ENCODE assay signal across 26 mouse cellular contexts in genomic region chr7:89681666-89682470, GRCm38 (mm10). TPM values are rescaled to one million over a fixed set of nuclear protein-coding genes. Genes with fewer than 3 reads are reported as not detected.
DNase-seq lines count a peak whose midpoint lies in the region; ATAC-seq and TF ChIP-seq lines count a peak whose summit lies in the region.
"Had no signal": no experiment of that assay in that cellular context is flagged by ENCODE, and none has a peak within 500 bp of the region (broad histone marks: within the 10 kb centered on the region; RNA-seq: fewer than 3 reads in every experiment).

No protein-coding gene starts in this region.

- H3K27ac ChIP-seq in olfactory bulb, adult 2 months (ENCODE audit: insufficient read depth, low read depth, low read length): peak overlapping the region; percentile 64; the same call in 1 of the 2 replicates
- H3K27ac ChIP-seq: hindbrain, embryonic 12.5 days; kidney, embryonic 15.5 days; limb, embryonic 15.5 days; liver, embryonic 15.5 days; midbrain, embryonic 12.5 days; stomach, embryonic 15.5 days had no signal

- no peak for ATAC-seq in megakaryocyte progenitor cell, adult 5-6 weeks (replicated peaks; ENCODE audit: poor library complexity)
- ATAC-seq: forebrain, postnatal 0 days had no signal

- peaks cover 9% of the 10 kb centered on the region for H3K4me1 ChIP-seq in olfactory bulb, adult 2 months (ENCODE audit: control insufficient read depth, insufficient read depth, low read length)
- H3K4me1 ChIP-seq: heart, embryonic 12.5 days; hindbrain, embryonic 12.5 days; kidney, embryonic 15.5 days; liver, embryonic 15.5 days; stomach, embryonic 15.5 days had no signal

- peak; percentile 2 for DNase-seq in heart, postnatal 4 days
- no peak for DNase-seq in heart, adult 9 months (ENCODE audit: low spot score in 2 of 2)
- DNase-seq in retina, postnatal 1 day: peak; percentile 22
- no peak for DNase-seq in retina, embryonic 14.5 days (ENCODE audit: low spot score)
- DNase-seq in layer of hippocampus, adult 18-20 months (ENCODE audit: low spot score in 2 of 2): peak; percentile 52 to 71
- DNase-seq: adrenal gland, postnatal 14 days; B cell, adult 2 months; cerebellum, adult 9-10 months; forebrain, postnatal 0 days; gastrocnemius, postnatal 36 days; heart, postnatal 10 days; kidney, adult 11 months; kidney, postnatal 4 days; left cerebral cortex, postnatal 4 days had no signal

- no peak overlapping the region for H3K4me3 ChIP-seq in olfactory bulb, adult 2 months (ENCODE audit: insufficient read depth, low read depth, low read length)
- H3K4me3 ChIP-seq: heart, embryonic 12.5 days; hindbrain, embryonic 12.5 days; kidney, embryonic 15.5 days; limb, embryonic 15.5 days; liver, embryonic 15.5 days; midbrain, embryonic 12.5 days; stomach, embryonic 15.5 days had no signal

- WGBS in olfactory bulb, adult 2 months: 59% methylated on average over 10 of the region's 10 CpGs

- TF ChIP-seq CTCF in olfactory bulb, adult 2 months (IDR thresholded peaks at IDR 0.05; ENCODE audit: insufficient read depth, low read depth, low read length): no peak

- TF ChIP-seq POLR2A in olfactory bulb, adult 2 months (IDR thresholded peaks at IDR 0.05; ENCODE audit: insufficient read depth, low read depth, low read length): no peak

RNA-seq across cellular contexts. Expression of gene Me3, which starts 49.7 kb away (rescaled TPM):
- 10 to 100 TPM; 50.7 to 54.0 TPM for total RNA-seq in heart, postnatal 4 days (2021)
- total RNA-seq in layer of hippocampus, adult 18-20 months (2021): 10 to 100 TPM; 90.2 to 91.4 TPM
- polyA plus RNA-seq in olfactory bulb, adult 2 months (2012; ENCODE audit: insufficient read depth, insufficient read length, low replicate concordance, missing spikeins): not detected in 2 replicates
- not detected in 2 replicates for total RNA-seq in megakaryocyte progenitor cell, adult 5-6 weeks (2015)
- total RNA-seq in megakaryocyte progenitor cell, adult 5-6 weeks (2017): not detected in 2 replicates
- total RNA-seq: MEL; monocyte, adult 5-6 weeks; neutrophil, adult 5-6 weeks had no signal

Comparison
In these comparisons a context has a peak if more than half of its experiments do, and no peak if none do; other contexts are left out.
1. DNase-seq: peak in heart, postnatal 4 days (single experiment), retina, postnatal 1 day (single experiment) and layer of hippocampus, adult 18-20 months (2 of 2); none in heart, adult 9 months (0 of 2) and retina, embryonic 14.5 days (single experiment).
2. RNA of gene Me3, which starts 49.7 kb away (total RNA-seq): 90.2 to 91.4 TPM in layer of hippocampus, adult 18-20 months and 50.7 to 54.0 TPM in heart, postnatal 4 days; not detected in megakaryocyte progenitor cell, adult 5-6 weeks; every median in the first group is over 10 times any median in the second.